Mouse (Mus musculus): ENCODE data around the gene Csad. TPM values are rescaled to one million over a fixed set of nuclear protein-coding genes. Genes with fewer than 3 reads are reported as not detected.
A peak's percentile ranks its signal among the peaks of the same experiment; 100 is the strongest.

Gene Csad
- polyA plus RNA-seq, 1 experiment from 2014 or later: 39.6 TPM

- Histone ChIP-seq H3K9ac (replicated peaks; ENCODE audit: low read depth, low read length) (no peak overlapping the region; the same call in 1 of the 2 replicates), H3K9me3 (ENCODE audit: control insufficient read depth, low read length) (no peaks in the 10 kb centered on the region), H3K27me3 (replicated peaks; ENCODE audit: control insufficient read depth, insufficient read depth, low read length) (peaks cover 28% of the 10 kb centered on the region), H3K27ac (ENCODE audit: low read length) (no peak overlapping the region), H3K4me1 (replicated peaks; ENCODE audit: control insufficient read depth, insufficient read depth, low read length) (no peaks in the 10 kb centered on the region), H3K36me3 (ENCODE audit: control insufficient read depth, insufficient read depth) (no peaks in the 10 kb centered on the region), H3K4me2 (ENCODE audit: low read length) (no peak overlapping the region), H3K4me3 (replicated peaks; ENCODE audit: low read length) (no peak overlapping the region)
- ATAC-seq: no peak
- 13% methylated on average over 19 of the region's 19 CpGs for WGBS
Observed at GRCm38 (mm10) chr15:102144726-102145125, 59.8 kb downstream of the Csad start.

DNA sequence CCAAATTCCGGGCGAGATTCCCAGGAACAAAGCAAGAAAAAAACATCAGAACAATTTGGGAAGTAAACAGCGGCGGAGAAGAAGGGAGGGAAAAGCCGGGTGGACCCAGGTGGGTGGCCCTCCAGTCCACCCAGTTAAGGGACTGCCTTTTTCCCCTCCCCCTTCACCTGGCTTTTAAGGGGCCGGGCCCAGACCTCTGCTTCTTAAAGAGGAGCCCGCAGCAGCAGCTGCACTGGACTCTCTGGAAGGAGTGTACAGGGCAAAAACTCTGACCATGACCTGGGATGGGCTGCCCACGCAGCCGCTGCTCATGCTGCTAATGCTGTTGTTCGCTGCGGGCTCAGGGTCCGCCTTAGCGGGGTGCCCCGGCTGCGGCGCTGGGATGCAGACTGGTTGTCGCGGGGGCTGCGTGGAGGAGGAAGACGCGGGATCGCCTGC, 60.2 kb downstream of the Csad start, which contains the start of gene Igfbp6:
Igfbp6 (plus strand) TSS at position 89 of the 438 bp plus-strand sequence.
- H3K27ac ChIP-seq (ENCODE audit: low read length): no peak within 1 kb of the TSS
- H3K27me3 ChIP-seq (replicated peaks; ENCODE audit: control insufficient read depth, insufficient read depth, low read length): peaks cover 28% of the 10 kb centered on the region
- ATAC-seq: no peak
- WGBS: 6% methylated on average over 22 of the region's 22 CpGs
- H3K4me2 ChIP-seq (ENCODE audit: low read length): no peak within 1 kb of the TSS
- H3K4me1 ChIP-seq (replicated peaks; ENCODE audit: control insufficient read depth, insufficient read depth, low read length): no peaks in the 10 kb centered on the region
- no peak within 1 kb of the TSS for H3K4me3 ChIP-seq (replicated peaks; ENCODE audit: low read length)
- H3K9me3 ChIP-seq (ENCODE audit: control insufficient read depth, low read length): no peaks in the 10 kb centered on the region
- no peaks in the 10 kb centered on the region for H3K36me3 ChIP-seq (ENCODE audit: control insufficient read depth, insufficient read depth)
- no peak within 1 kb of the TSS; the same call in 1 of the 2 replicates for H3K9ac ChIP-seq (replicated peaks; ENCODE audit: low read depth, low read length)

DNA sequence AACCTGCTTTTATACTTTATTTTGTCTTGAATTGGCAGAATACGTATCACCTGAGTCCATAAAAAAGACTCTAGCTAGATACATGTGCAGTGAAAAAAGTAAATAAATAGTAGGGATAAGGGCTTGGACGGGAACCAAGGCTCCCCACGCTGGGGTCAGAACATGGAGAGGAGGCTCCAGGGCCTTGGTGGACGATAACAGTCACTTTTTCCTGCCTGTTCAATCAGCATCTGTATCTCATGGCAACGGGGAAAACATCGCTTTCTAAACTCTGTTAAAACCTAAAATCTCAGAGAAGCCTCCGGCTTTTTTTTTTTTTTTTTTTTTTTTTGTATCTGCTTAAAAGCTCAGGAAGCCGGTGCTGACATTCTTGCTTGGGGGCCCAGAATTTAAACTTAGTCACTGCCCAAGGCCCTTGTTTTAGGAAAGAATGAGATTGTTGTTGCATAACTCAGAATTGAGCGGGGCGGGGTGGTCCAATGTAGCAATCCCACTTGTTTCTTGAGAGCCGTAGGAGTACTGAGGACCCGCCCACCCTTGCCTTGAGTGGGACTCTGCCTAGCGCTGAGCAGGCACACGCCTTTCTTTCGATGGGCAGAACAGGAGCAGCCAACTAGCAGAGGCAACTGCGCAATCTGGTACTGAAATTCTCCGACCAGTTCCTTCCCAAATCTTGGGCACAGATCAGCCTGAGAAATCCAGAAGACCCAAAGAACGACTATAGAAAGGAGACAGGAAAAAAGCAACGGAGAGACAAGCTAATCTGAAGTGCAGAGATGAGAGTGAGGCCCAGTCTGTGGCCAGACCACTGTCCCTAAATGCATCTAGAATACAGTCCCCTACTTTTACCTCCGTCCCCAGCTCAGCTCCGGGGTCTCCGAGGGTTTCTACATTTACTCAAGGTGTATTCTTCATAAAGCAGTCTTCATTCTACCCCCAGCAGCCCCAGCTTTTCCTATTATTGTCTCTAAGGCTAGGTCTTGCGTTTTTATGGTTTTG, 61.3 kb downstream of the Csad start:
- no peaks in the 10 kb centered on the region for H3K9me3 ChIP-seq (ENCODE audit: control insufficient read depth, low read length)
- no peak overlapping the region for H3K4me2 ChIP-seq (ENCODE audit: low read length)
- H3K4me1 ChIP-seq (replicated peaks; ENCODE audit: control insufficient read depth, insufficient read depth, low read length): no peaks in the 10 kb centered on the region
- 48% methylated on average over 23 of the region's 23 CpGs for WGBS
- H3K36me3 ChIP-seq (ENCODE audit: control insufficient read depth, insufficient read depth): no peaks in the 10 kb centered on the region
- H3K27ac ChIP-seq (ENCODE audit: low read length): no peak overlapping the region
- ATAC-seq: no peak
- peaks cover 28% of the 10 kb centered on the region for H3K27me3 ChIP-seq (replicated peaks; ENCODE audit: control insufficient read depth, insufficient read depth, low read length)
- H3K4me3 ChIP-seq (replicated peaks; ENCODE audit: low read length): no peak overlapping the region
- no peak overlapping the region for H3K9ac ChIP-seq (replicated peaks; ENCODE audit: low read depth, low read length)

- Histone ChIP-seq H3K27ac (ENCODE audit: low read length) (no peak overlapping the region), H3K27me3 (replicated peaks; ENCODE audit: control insufficient read depth, insufficient read depth, low read length) (peaks cover 28% of the 10 kb centered on the region), H3K4me3 (replicated peaks; ENCODE audit: low read length) (no peak overlapping the region), H3K9ac (replicated peaks; ENCODE audit: low read depth, low read length) (no peak overlapping the region), H3K4me2 (ENCODE audit: low read length) (no peak overlapping the region), H3K9me3 (ENCODE audit: control insufficient read depth, low read length) (no peaks in the 10 kb centered on the region), H3K36me3 (ENCODE audit: control insufficient read depth, insufficient read depth) (no peaks in the 10 kb centered on the region), H3K4me1 (replicated peaks; ENCODE audit: control insufficient read depth, insufficient read depth, low read length) (peaks cover 4% of the 10 kb centered on the region)
- 84% methylated on average over 5 of the region's 5 CpGs for WGBS
- ATAC-seq: no peak
Observed at GRCm38 (mm10) chr15:102141120-102141519, 63.4 kb downstream of the Csad start.

DNA sequence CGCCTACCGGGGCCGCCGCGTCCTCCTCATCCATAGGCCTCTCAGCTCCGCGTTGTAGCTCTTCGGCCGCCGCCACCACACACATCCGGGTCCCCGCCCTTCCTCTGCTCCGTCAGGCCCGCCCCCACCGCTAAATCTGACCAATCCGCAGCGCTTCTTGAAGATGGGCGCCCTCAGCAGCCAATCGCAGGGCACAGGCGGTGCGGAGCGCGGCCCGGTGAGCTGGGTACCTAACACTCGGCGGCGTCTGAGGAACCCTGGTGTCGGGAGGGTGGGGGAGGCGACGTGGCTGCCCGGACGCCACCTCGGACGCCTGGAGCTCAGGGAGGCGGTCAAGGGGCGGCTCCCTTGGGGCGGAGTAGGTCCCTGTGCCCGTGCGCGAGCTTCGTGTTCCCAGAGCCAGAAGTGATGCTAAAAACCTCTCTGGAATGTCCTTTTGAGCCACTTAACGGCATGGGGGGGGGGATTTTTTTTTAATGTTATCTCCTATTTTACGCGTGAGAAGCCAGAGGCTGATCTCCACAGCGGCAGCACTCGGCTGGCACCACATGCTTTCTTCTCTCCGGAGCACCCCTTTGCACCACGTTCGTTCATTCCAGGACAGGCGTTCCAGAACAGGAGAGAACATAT, 68.3 kb downstream of the Csad start, which contains the start of gene Spryd3:
Spryd3 (minus strand) TSS at position 106 of the 630 bp plus-strand sequence.
- H3K36me3 ChIP-seq (ENCODE audit: control insufficient read depth, insufficient read depth): peaks cover 13% of the 10 kb centered on the region
- WGBS: 0% methylated on average over 49 of the region's 50 CpGs

GRCm38 (mm10) chr15:102135522-102136128, 68.9 kb downstream of the Csad start:
- Histone ChIP-seq H3K4me2 (ENCODE audit: low read length) (peak overlapping the region; percentile 83), H3K27ac (ENCODE audit: low read length) (peak overlapping the region; percentile 83), H3K36me3 (ENCODE audit: control insufficient read depth, insufficient read depth) (peaks cover 16% of the 10 kb centered on the region), H3K4me3 (replicated peaks; ENCODE audit: low read length) (peak overlapping the region; percentile 81), H3K9ac (replicated peaks; ENCODE audit: low read depth, low read length) (peak overlapping the region; percentile 98), H3K4me1 (replicated peaks; ENCODE audit: control insufficient read depth, insufficient read depth, low read length) (peaks cover 13% of the 10 kb centered on the region), H3K27me3 (replicated peaks; ENCODE audit: control insufficient read depth, insufficient read depth, low read length) (no peaks in the 10 kb centered on the region), H3K9me3 (ENCODE audit: control insufficient read depth, low read length) (no peaks in the 10 kb centered on the region)
- ATAC-seq: no peak
- 3% methylated on average over 34 of the region's 35 CpGs for WGBS

More for the DNA sequence above, 68.3 kb downstream of the Csad start, which contains the start of gene Spryd3:
- peak; percentile 100 for ATAC-seq
- Histone ChIP-seq H3K27me3 (replicated peaks; ENCODE audit: control insufficient read depth, insufficient read depth, low read length) (no peaks in the 10 kb centered on the region), H3K4me3 (replicated peaks; ENCODE audit: low read length) (peak within 1 kb of the TSS; percentile 81), H3K9me3 (ENCODE audit: control insufficient read depth, low read length) (no peaks in the 10 kb centered on the region), H3K4me1 (replicated peaks; ENCODE audit: control insufficient read depth, insufficient read depth, low read length) (peaks cover 13% of the 10 kb centered on the region), H3K27ac (ENCODE audit: low read length) (peak within 1 kb of the TSS; percentile 84), H3K9ac (replicated peaks; ENCODE audit: low read depth, low read length) (peak within 1 kb of the TSS; percentile 98), H3K4me2 (ENCODE audit: low read length) (peak within 1 kb of the TSS; percentile 83)

- no peak overlapping the region for H3K4me3 ChIP-seq (replicated peaks; ENCODE audit: low read length)
- H3K27ac ChIP-seq (ENCODE audit: low read length): no peak overlapping the region
- WGBS: 89% methylated on average over 2 of the region's 2 CpGs
- H3K36me3 ChIP-seq (ENCODE audit: control insufficient read depth, insufficient read depth): peaks cover 25% of the 10 kb centered on the region
- H3K9ac ChIP-seq (replicated peaks; ENCODE audit: low read depth, low read length): no peak overlapping the region
- H3K9me3 ChIP-seq (ENCODE audit: control insufficient read depth, low read length): no peaks in the 10 kb centered on the region
- H3K27me3 ChIP-seq (replicated peaks; ENCODE audit: control insufficient read depth, insufficient read depth, low read length): no peaks in the 10 kb centered on the region
- H3K4me1 ChIP-seq (replicated peaks; ENCODE audit: control insufficient read depth, insufficient read depth, low read length): peaks cover 13% of the 10 kb centered on the region
- H3K4me2 ChIP-seq (ENCODE audit: low read length): peak overlapping the region; percentile 83
- no peak for ATAC-seq
Observed at GRCm38 (mm10) chr15:102134709-102135108, 69.8 kb downstream of the Csad start.

- H3K4me3 ChIP-seq (replicated peaks; ENCODE audit: low read length): no peak overlapping the region
- H3K9me3 ChIP-seq (ENCODE audit: control insufficient read depth, low read length): no peaks in the 10 kb centered on the region
- H3K4me2 ChIP-seq (ENCODE audit: low read length): no peak overlapping the region
- no peak for ATAC-seq
- H3K27ac ChIP-seq (ENCODE audit: low read length): no peak overlapping the region
- no peak overlapping the region for H3K9ac ChIP-seq (replicated peaks; ENCODE audit: low read depth, low read length)
- WGBS: 96% methylated on average over 9 of the region's 9 CpGs
- peaks cover 13% of the 10 kb centered on the region for H3K4me1 ChIP-seq (replicated peaks; ENCODE audit: control insufficient read depth, insufficient read depth, low read length)
- no peaks in the 10 kb centered on the region for H3K27me3 ChIP-seq (replicated peaks; ENCODE audit: control insufficient read depth, insufficient read depth, low read length)
- peaks cover 33% of the 10 kb centered on the region for H3K36me3 ChIP-seq (ENCODE audit: control insufficient read depth, insufficient read depth)
Observed at GRCm38 (mm10) chr15:102133314-102133713, 71.2 kb downstream of the Csad start.
